ENCODE assay signal across 25 mouse cellular contexts in genomic region chr17:59967383-59967782, GRCm38 (mm10).
A peak's percentile ranks its signal among the peaks of the same experiment; 100 is the strongest.
DNase-seq lines count a peak whose midpoint lies in the region; ATAC-seq and TF ChIP-seq lines count a peak whose summit lies in the region.
"Had no signal": no experiment of that assay in that cellular context is flagged by ENCODE, and none has a peak within 500 bp of the region (broad histone marks: within the 10 kb centered on the region; RNA-seq: fewer than 3 reads in every experiment).

No protein-coding gene starts in this region.

- H3K4me2 ChIP-seq in intestine, postnatal 0 days (replicated peaks; ENCODE audit: low read depth) = no peak overlapping the region
- H3K4me2 ChIP-seq: embryonic facial prominence, embryonic 13.5 days; forebrain, embryonic 13.5 days; heart, embryonic 12.5 days; heart, embryonic 15.5 days; hindbrain, embryonic 14.5 days had no signal

- H3K27ac ChIP-seq in intestine, postnatal 0 days (ENCODE audit: low read depth, low read length) = no peak overlapping the region
- H3K27ac ChIP-seq: embryonic facial prominence, embryonic 13.5 days; forebrain, embryonic 10.5 days; forebrain, embryonic 13.5 days; heart, embryonic 15.5 days; hindbrain, embryonic 14.5 days; hindbrain, postnatal 0 days had no signal

- no peaks in the 10 kb centered on the region for H3K27me3 ChIP-seq in megakaryocyte, embryonic 14.5 days (replicated peaks)
- H3K27me3 ChIP-seq in intestine, postnatal 0 days (replicated peaks; ENCODE audit: control insufficient read depth, insufficient read depth, low read length) = no peaks in the 10 kb centered on the region
- H3K27me3 ChIP-seq: embryonic facial prominence, embryonic 13.5 days; forebrain, embryonic 13.5 days; heart, embryonic 12.5 days; heart, embryonic 15.5 days had no signal

- 85% methylated on average over 3 of the region's 3 CpGs for WGBS in intestine, postnatal 0 days

- no peak overlapping the region for H3K9ac ChIP-seq in intestine, postnatal 0 days (ENCODE audit: low read depth, low read length)
- H3K9ac ChIP-seq: embryonic facial prominence, embryonic 13.5 days; forebrain, embryonic 13.5 days; heart, embryonic 12.5 days; heart, embryonic 15.5 days; hindbrain, embryonic 14.5 days had no signal

- TF ChIP-seq CTCF in intestine, postnatal 0 days (IDR thresholded peaks at IDR 0.05; ENCODE audit: low read depth) = no peak

- DNase-seq in MEL-GATA-1-ER (ENCODE audit: extremely low read depth, low read depth) = peak; percentile 92
- no peak for DNase-seq in lung, postnatal 10 days
- DNase-seq in spleen, adult 18-20 months = no peak
- DNase-seq: adrenal gland, adult 2 months; adrenal gland, postnatal 25 days; cerebellum, adult 11-12 months; cerebellum, adult 9-10 months; cerebellum, postnatal 14 days; gastrocnemius, postnatal 14 days; heart, adult 18-20 months; heart, postnatal 10 days; heart, postnatal 36 days; kidney, adult 11 months had no signal

- H3K4me3 ChIP-seq in megakaryocyte, embryonic 14.5 days (replicated peaks) = peak overlapping the region; percentile 46
- H3K4me3 ChIP-seq in intestine, postnatal 0 days (ENCODE audit: low read depth, low read length) = no peak overlapping the region
- H3K4me3 ChIP-seq: embryonic facial prominence, embryonic 13.5 days; forebrain, embryonic 10.5 days; forebrain, embryonic 13.5 days; heart, embryonic 12.5 days; heart, embryonic 15.5 days had no signal

- no peaks in the 10 kb centered on the region for H3K36me3 ChIP-seq in megakaryocyte, embryonic 14.5 days (replicated peaks; ENCODE audit: low read length)
- no peaks in the 10 kb centered on the region for H3K36me3 ChIP-seq in intestine, postnatal 0 days (ENCODE audit: control insufficient read depth, insufficient read depth)
- H3K36me3 ChIP-seq: embryonic facial prominence, embryonic 13.5 days; forebrain, embryonic 10.5 days; heart, embryonic 12.5 days; heart, embryonic 15.5 days had no signal

- H3K4me1 ChIP-seq in megakaryocyte, embryonic 14.5 days = peaks cover 9% of the 10 kb centered on the region; the same call in 1 of the 2 replicates
- H3K4me1 ChIP-seq in intestine, postnatal 0 days (replicated peaks; ENCODE audit: control insufficient read depth, insufficient read depth, low read length) = no peaks in the 10 kb centered on the region
- H3K4me1 ChIP-seq: embryonic facial prominence, embryonic 13.5 days; forebrain, embryonic 10.5 days; forebrain, embryonic 13.5 days; heart, embryonic 12.5 days; heart, embryonic 15.5 days had no signal

- ATAC-seq in megakaryocyte, adult 5-6 weeks (ENCODE audit: poor library complexity, severe bottlenecking) = no peak
- ATAC-seq in hematopoietic stem cell, adult 5-6 weeks (replicated peaks in 1 of 2; ENCODE audit: insufficient read depth in 1 of 2, low FRiP score in 2 of 2, low TSS enrichment in 1 of 2, low read depth in 1 of 2, poor library complexity in 2 of 2, severe bottlenecking in 2 of 2) = peak; percentile 97
- no peak for ATAC-seq in intestine, postnatal 0 days
- ATAC-seq: forebrain, embryonic 13.5 days; forebrain, embryonic 16.5 days; hindbrain, postnatal 0 days had no signal

- H3K9me3 ChIP-seq in megakaryocyte, embryonic 14.5 days = no peaks in the 10 kb centered on the region
- no peaks in the 10 kb centered on the region for H3K9me3 ChIP-seq in intestine, postnatal 0 days (ENCODE audit: control insufficient read depth)
- H3K9me3 ChIP-seq: embryonic facial prominence, embryonic 13.5 days; forebrain, embryonic 10.5 days; forebrain, embryonic 13.5 days; heart, embryonic 15.5 days had no signal

Comparison
In these comparisons a context has a peak if more than half of its experiments do, and no peak if none do; other contexts are left out.
1. ATAC-seq: peak in hematopoietic stem cell, adult 5-6 weeks (2 of 2); none in megakaryocyte, adult 5-6 weeks (single experiment) and intestine, postnatal 0 days (single experiment).